Mouse (Mus musculus) megakaryocyte, embryonic 14.5 days (primary cell): Measurements from ENCODE around the gene Cfap126.

ENCODE experiments used
- FLI1 ChIP-seq: IDR thresholded peaks from 2 replicates; pipeline ENCODE4 v1.6.1; 2012; ENCODE audit warnings: low read length, inconsistent platforms, mixed read lengths
- GATA1 ChIP-seq: IDR thresholded peaks from 3 replicates; pipeline ENCODE4 v1.6.1; 2012; ENCODE audit warnings: mixed read lengths, low read length, inconsistent platforms, borderline replicate concordance

DNA sequence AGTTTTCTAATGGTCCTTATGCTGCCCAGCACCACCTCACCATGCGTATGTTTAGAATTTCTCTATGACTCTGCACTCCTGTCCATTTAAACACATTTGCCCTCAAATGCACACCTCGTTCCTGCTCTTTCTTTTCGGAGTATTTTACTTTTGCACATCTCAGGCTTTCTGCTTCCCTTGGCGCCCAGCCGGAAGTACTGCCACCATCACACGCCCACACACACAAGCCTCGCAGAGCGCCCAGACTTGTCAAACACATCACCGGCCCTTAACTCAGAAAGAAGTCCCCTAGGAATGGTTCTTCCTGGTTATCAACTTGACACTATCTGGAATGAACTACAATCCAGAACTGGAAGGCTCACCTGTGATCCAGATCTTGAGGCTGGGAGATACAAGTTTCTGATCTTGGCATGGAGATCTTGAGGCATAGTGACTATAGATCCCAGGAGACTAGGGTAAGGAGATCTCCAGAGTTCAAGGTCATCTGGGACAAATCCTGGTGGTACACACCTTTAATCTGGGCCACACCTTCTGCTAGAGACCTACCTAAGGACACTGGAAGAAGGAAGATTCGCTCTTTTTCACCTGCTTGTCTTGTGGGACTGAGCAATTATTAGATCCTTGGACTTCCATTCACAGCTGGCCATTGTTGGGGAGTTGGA, 10.4 kb upstream of the Cfap126 start:
- TF ChIP-seq GATA1 (no peak), FLI1 (no peak)
